Mouse (Mus musculus) CH12.LX (cell line): ENCODE results near the gene Ubr4. TPM values are rescaled to one million over a fixed set of nuclear protein-coding genes. Genes with fewer than 3 reads are reported as not detected.

Experiments
- DNase-seq: peaks from one replicate; pipeline ENCODE4 v3.0.0-alpha.2; 2013; ENCODE audit errors: extremely low read depth
- H3K27ac ChIP-seq: 2 replicates; pipeline ENCODE4 v1.5.1; 2012; ENCODE audit warnings: low read depth, mild to moderate bottlenecking, control low read depth, moderate library complexity; ENCODE audit not compliant: insufficient read depth
- H3K27me3 ChIP-seq: replicated peaks from 2 replicates; pipeline ENCODE3; 2012; ENCODE audit warnings: inconsistent platforms
- H3K36me3 ChIP-seq, 2 experiments: replicated peaks in 1 of 2; 2 replicates each; pipeline versions ENCODE3 to v1.6.1; 2012; ENCODE audit warnings: inconsistent platforms in 1 of 2, low read length in 1 of 2, mild to moderate bottlenecking in 1 of 2, mixed read lengths in 1 of 2, moderate library complexity in 1 of 2; ENCODE audit not compliant: control insufficient read depth in 1 of 2, insufficient read depth in 1 of 2
- H3K4me1 ChIP-seq, 2 experiments: 2 replicates each; pipeline ENCODE4 v1.6.1; 2012; ENCODE audit warnings: inconsistent platforms in 1 of 2, moderate library complexity in 1 of 2; ENCODE audit not compliant: insufficient read depth in 2 of 2, control insufficient read depth in 1 of 2
- H3K4me2 ChIP-seq: 2 replicates; pipeline ENCODE4 v1.6.1; 2012; ENCODE audit warnings: low read depth, mild to moderate bottlenecking, control low read depth; ENCODE audit not compliant: poor library complexity, insufficient read depth, severe bottlenecking
- H3K4me3 ChIP-seq, 3 experiments: fragments of 150-350 bp in 1 of 3; sonication (generic) in 1 of 3; replicated peaks in 1 of 3; 2 replicates each; pipeline versions ENCODE3 to v1.5.1; 2011 to 2012; ENCODE audit warnings: low read depth in 2 of 3, low read length in 2 of 3, mild to moderate bottlenecking in 2 of 3, moderate library complexity in 2 of 3, control low read depth in 1 of 3, improper control_type of control experiment in 1 of 3, inconsistent platforms in 1 of 3, mixed read lengths in 1 of 3; ENCODE audit not compliant: poor library complexity in 1 of 3
- H3K79me2 ChIP-seq: replicated peaks from 2 replicates; pipeline ENCODE4 v1.6.1; 2012; ENCODE audit warnings: mild to moderate bottlenecking, moderate library complexity; ENCODE audit not compliant: control insufficient read depth, poor library complexity, insufficient read depth, severe bottlenecking; ENCODE audit errors: extremely low read depth
- H3K9ac ChIP-seq: 2 replicates; pipeline ENCODE4 v1.6.1; 2012; ENCODE audit warnings: low read depth, mild to moderate bottlenecking, control low read depth, moderate library complexity; ENCODE audit not compliant: insufficient read depth
- H3K9me3 ChIP-seq: replicated peaks from 2 replicates; pipeline ENCODE3; 2012; ENCODE audit warnings: low read length, inconsistent platforms, mixed read lengths
- CTCF ChIP-seq, 2 experiments: IDR thresholded peaks in 1 of 2; conservative IDR thresholded peaks in 1 of 2; 2 replicates each; pipeline ENCODE4 v1.5.1; 2011 to 2012; ENCODE audit warnings: low read depth in 2 of 2, low read length in 2 of 2, improper control_type of control experiment in 1 of 2, inconsistent platforms in 1 of 2, mild to moderate bottlenecking in 1 of 2, moderate library complexity in 1 of 2
- ELF1 ChIP-seq: IDR thresholded peaks from 2 replicates; pipeline ENCODE4 v1.6.1; 2014; ENCODE audit warnings: low read depth, mild to moderate bottlenecking, inconsistent platforms, low read length, improper control_type of control experiment
- ETS1 ChIP-seq: conservative IDR thresholded peaks from 2 replicates; pipeline ENCODE4 v1.6.1; 2012; ENCODE audit warnings: low read depth, mild to moderate bottlenecking, inconsistent platforms, low read length, improper control_type of control experiment, moderate library complexity
- GABPA ChIP-seq: IDR thresholded peaks from 2 replicates; pipeline ENCODE4 v1.6.1; 2012; ENCODE audit warnings: low read depth, low read length, improper control_type of control experiment, inconsistent platforms; ENCODE audit not compliant: insufficient replicate concordance
- JUND ChIP-seq: conservative IDR thresholded peaks from 2 replicates; pipeline ENCODE4 v1.6.1; 2011; ENCODE audit warnings: low read depth, low read length, improper control_type of control experiment
- KAT2A ChIP-seq: IDR thresholded peaks from 2 replicates; pipeline ENCODE4 v1.6.1; 2012; ENCODE audit warnings: low read length, improper control_type of control experiment, inconsistent platforms; ENCODE audit not compliant: insufficient replicate concordance
- MAX ChIP-seq: IDR thresholded peaks from 2 replicates; pipeline ENCODE4 v1.6.1; 2011; ENCODE audit warnings: low read length, improper control_type of control experiment
- NRF1 ChIP-seq: IDR thresholded peaks from 2 replicates; pipeline ENCODE4 v1.6.1; 2014; ENCODE audit warnings: low read depth, mild to moderate bottlenecking, inconsistent platforms, low read length, improper control_type of control experiment, moderate library complexity
- PAX5 ChIP-seq: IDR thresholded peaks from 2 replicates; pipeline ENCODE4 v1.6.1; 2012; ENCODE audit warnings: low read length, inconsistent platforms, mixed read lengths
- RAD21 ChIP-seq: IDR thresholded peaks from 2 replicates; pipeline ENCODE4 v1.6.1; 2011; ENCODE audit warnings: low read depth, mild to moderate bottlenecking, low read length, improper control_type of control experiment, moderate library complexity
- RCOR1 ChIP-seq: conservative IDR thresholded peaks from 2 replicates; pipeline ENCODE4 v1.6.1; 2012; ENCODE audit warnings: low read depth, mild to moderate bottlenecking, inconsistent platforms, low read length, improper control_type of control experiment
- SMC3 ChIP-seq: IDR thresholded peaks from 2 replicates; pipeline ENCODE4 v1.6.1; 2011; ENCODE audit warnings: low read depth, low read length, improper control_type of control experiment
- TBP ChIP-seq: conservative IDR thresholded peaks from 2 replicates; pipeline ENCODE4 v1.6.1; 2011; ENCODE audit warnings: low read depth, low read length, improper control_type of control experiment
- ZKSCAN1 ChIP-seq: IDR thresholded peaks from 2 replicates; pipeline ENCODE4 v1.6.1; 2012; ENCODE audit warnings: low read depth, inconsistent platforms, low read length, improper control_type of control experiment, borderline replicate concordance
- ZMIZ1 ChIP-seq: IDR thresholded peaks from 2 replicates; pipeline ENCODE4 v1.6.1; 2012; ENCODE audit warnings: low read depth, mild to moderate bottlenecking, inconsistent platforms, low read length, improper control_type of control experiment
- ZNF384 ChIP-seq: IDR thresholded peaks from 2 replicates; pipeline ENCODE4 v1.6.1; 2012; ENCODE audit warnings: low read depth, low read length, improper control_type of control experiment, inconsistent platforms
- dilution Hi-C: fragments of 300-500 bp; cut with MboI; formaldehyde crosslinking; loops from 2 replicates; pipeline ENCODE4 v1.14.3; 2020; ENCODE audit warnings: low sequenced_read_pairs; ENCODE audit not compliant: extremely low pct_unique_long_range_greater_than_20kb, extremely low pct_ligation_motif_present
- in situ Hi-C: fragments of 300-500 bp; cut with MboI; formaldehyde crosslinking; loops from 3 replicates; pipeline ENCODE4 v1.14.3; 2019; ENCODE audit warnings: low sequenced_read_pairs, low pct_ligation_motif_present, low pct_unique_long_range_greater_than_20kb, mixed read lengths
- polyA plus RNA-seq: library from polyadenylated mRNA; unstranded; fragments of >175 nt; gene quantifications from 2 replicates; pipeline ENCODE4 v1.2.1, GENCODE M21; 2012; ENCODE audit warnings: low read depth; ENCODE audit not compliant: insufficient read length
- total RNA-seq, 2 experiments: library from RNA; depleted of rRNA; stranded (reverse); fragments of 300-350 nt in 1 of 2; fragments of >200 nt in 1 of 2; gene quantifications; 2 replicates each; pipeline ENCODE4 v1.2.3; 2012 to 2014

Ubr4 gene
- total and polyA plus RNA-seq, 3 experiments, result 43.0 to 102 (median 90.8) TPM

- H3K27ac ChIP-seq, result no peak overlapping the region
- TF ChIP-seq ZMIZ1 (no peak), ELF1 (no peak), PAX5 (no peak), ETS1 (no peak), GABPA (no peak), MAX (no peak), NRF1 (no peak), RCOR1 (no peak), TBP (no peak), ZKSCAN1 (no peak), KAT2A (no peak), CTCF (conservative IDR thresholded peaks at IDR 0.05 in 1 of 2, IDR thresholded peaks at IDR 0.05 in 1 of 2; ENCODE audit: low read depth in 2 of 2, low read length in 2 of 2) (no peak)
- in situ Hi-C loops, result no loop called here
- H3K36me3 ChIP-seq, result peaks cover 94 to 99% of the 10 kb centered on the region in 2 experiments
- no peak for DNase-seq
- H3K27me3 ChIP-seq, result no peaks in the 10 kb centered on the region
- dilution Hi-C loops, result no loop called here
- no peak overlapping the region for H3K4me3 ChIP-seq
- no peaks in the 10 kb centered on the region for H3K9me3 ChIP-seq
- H3K9ac ChIP-seq, result no peak overlapping the region
- no peaks in the 10 kb centered on the region for H3K4me1 ChIP-seq
- H3K79me2 ChIP-seq, result no peaks in the 10 kb centered on the region
- no peak overlapping the region for H3K4me2 ChIP-seq
These were observed 70.9 kb downstream of the Ubr4 start for GRCm38 (mm10) chr4:139423270-139423669.

DNA sequence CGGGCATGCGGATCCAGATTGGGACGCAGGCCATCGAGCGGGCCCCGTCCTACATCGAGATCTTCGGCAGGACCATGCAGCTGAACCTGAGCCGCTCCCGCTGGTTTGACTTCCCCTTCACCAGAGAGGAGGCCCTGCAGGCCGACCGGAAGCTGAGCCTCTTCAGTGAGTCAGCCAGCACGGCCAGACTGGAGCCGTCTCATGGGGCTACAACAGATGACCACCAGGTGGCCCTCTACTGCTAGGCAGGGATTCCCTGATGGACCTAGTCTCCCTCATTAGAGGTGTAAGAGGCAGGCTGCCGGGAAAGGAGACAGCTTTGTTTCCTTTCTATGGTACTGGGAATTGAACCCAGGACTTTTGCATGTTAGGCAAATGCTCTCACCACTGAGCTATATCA lies 77.8 kb downstream of the Ubr4 start:
- Histone ChIP-seq H3K36me3 (peaks cover 95 to 100% of the 10 kb centered on the region in 2 experiments), H3K27me3 (no peaks in the 10 kb centered on the region), H3K4me3 (no peak overlapping the region), H3K4me2 (no peak overlapping the region), H3K4me1 (no peaks in the 10 kb centered on the region), H3K79me2 (no peaks in the 10 kb centered on the region), H3K9ac (no peak overlapping the region), H3K27ac (no peak overlapping the region), H3K9me3 (no peaks in the 10 kb centered on the region)
- dilution Hi-C loops, result no loop called here
- DNase-seq, result peak; percentile 57
- no peak for TF ChIP-seq MAX
- TF ChIP-seq JUND, result no peak
- TF ChIP-seq ZNF384, result peak; percentile 37; the same call in 1 of the 2 replicates
- TF ChIP-seq SMC3, result peak; percentile 40
- peak; percentile 32 to 64; a peak in 3 of 4 replicates for TF ChIP-seq CTCF (conservative IDR thresholded peaks at IDR 0.05 in 1 of 2, IDR thresholded peaks at IDR 0.05 in 1 of 2; ENCODE audit: low read depth in 2 of 2, low read length in 2 of 2)
- TF ChIP-seq RAD21, result peak; percentile 7
- in situ Hi-C loops, result no loop called here
